Mouse (Mus musculus): Measurements from ENCODE around the gene Slc9a5.

- TF ChIP-seq CTCF (IDR thresholded peaks at IDR 0.05; ENCODE audit: extremely low read depth, insufficient read depth, insufficient read length, insufficient replicate concordance) (no peak), POLR2A (IDR thresholded peaks at IDR 0.05; ENCODE audit: low read depth, low read length) (no peak)
Measured at GRCm38 (mm10) chr8:105331931-105332330, 16.7 kb upstream of the Slc9a5 start.

Data from spleen, adult 2 months (tissue).